Mouse (Mus musculus) bone marrow macrophage, adult 2 months (primary cell): ENCODE results near the gene Pacsin3. TPM values are rescaled to one million over a fixed set of nuclear protein-coding genes. Genes with fewer than 3 reads are reported as not detected.

Experiments
- H3K27ac ChIP-seq: 2 replicates; pipeline ENCODE4 v1.5.1; 2012; ENCODE audit warnings: low read depth, low read length; ENCODE audit not compliant: insufficient read depth
- H3K4me1 ChIP-seq: 2 replicates; pipeline ENCODE4 v1.6.1; 2012; ENCODE audit warnings: low read length; ENCODE audit not compliant: control insufficient read depth, insufficient read depth
- H3K4me3 ChIP-seq: 2 replicates; pipeline ENCODE4 v1.5.1; 2012; ENCODE audit warnings: mild to moderate bottlenecking, low read length, moderate library complexity; ENCODE audit not compliant: insufficient read depth
- CTCF ChIP-seq: IDR thresholded peaks from 2 replicates; pipeline ENCODE4 v1.5.1; 2012; ENCODE audit warnings: low read depth, mild to moderate bottlenecking, low read length, moderate library complexity
- POLR2A ChIP-seq: IDR thresholded peaks from 2 replicates; pipeline ENCODE4 v1.6.1; 2012; ENCODE audit warnings: mild to moderate bottlenecking, low read depth, low read length, borderline replicate concordance
- polyA plus RNA-seq: library from polyadenylated mRNA; stranded (reverse); fragments of >200 nt; gene quantifications from 2 replicates; pipeline ENCODE4 v1.2.4, GENCODE M21; 2012; ENCODE audit not compliant: missing spikeins, insufficient read depth, insufficient read length

The Pacsin3 gene
- polyA plus RNA-seq, 1 experiment = 1.3 TPM

- Histone ChIP-seq H3K27ac (no peak overlapping the region), H3K4me3 (no peak overlapping the region), H3K4me1 (peaks cover 15% of the 10 kb centered on the region)
- TF ChIP-seq CTCF (no peak), POLR2A (no peak)
These were observed 25.6 kb downstream of the Pacsin3 start for GRCm38 (mm10) chr2:91281366-91281765.

GRCm38 (mm10) chr2:91283972-91284371 lies 28.2 kb downstream of the Pacsin3 start:
- TF ChIP-seq POLR2A (no peak), CTCF (no peak)
- H3K4me3 ChIP-seq = no peak overlapping the region
- H3K4me1 ChIP-seq = peaks cover 12% of the 10 kb centered on the region
- H3K27ac ChIP-seq = no peak overlapping the region

- no peak overlapping the region for H3K27ac ChIP-seq
- peaks cover 6% of the 10 kb centered on the region for H3K4me1 ChIP-seq
- H3K4me3 ChIP-seq = no peak overlapping the region
- TF ChIP-seq CTCF (no peak), POLR2A (no peak)
These were observed 28.8 kb downstream of the Pacsin3 start for GRCm38 (mm10) chr2:91284375-91285199.

- H3K4me1 ChIP-seq = peaks cover 5% of the 10 kb centered on the region
- TF ChIP-seq CTCF (peak; percentile 66), POLR2A (no peak)
- H3K27ac ChIP-seq = no peak overlapping the region
- no peak overlapping the region for H3K4me3 ChIP-seq
These were observed 30.2 kb downstream of the Pacsin3 start for GRCm38 (mm10) chr2:91285885-91286505.

- Histone ChIP-seq H3K4me3 (no peak overlapping the region), H3K27ac (no peak overlapping the region), H3K4me1 (peaks cover 5% of the 10 kb centered on the region)
- TF ChIP-seq POLR2A (no peak), CTCF (no peak)
These were observed 31.8 kb downstream of the Pacsin3 start for GRCm38 (mm10) chr2:91287563-91287962.

- H3K27ac ChIP-seq = no peak overlapping the region
- H3K4me1 ChIP-seq = no peaks in the 10 kb centered on the region
- no peak overlapping the region for H3K4me3 ChIP-seq
- TF ChIP-seq POLR2A (no peak), CTCF (no peak)
These were observed 35.6 kb downstream of the Pacsin3 start for GRCm38 (mm10) chr2:91291197-91292007.

- H3K27ac ChIP-seq = no peak overlapping the region
- no peak overlapping the region for H3K4me3 ChIP-seq
- no peaks in the 10 kb centered on the region for H3K4me1 ChIP-seq
- TF ChIP-seq POLR2A (no peak), CTCF (no peak)
These were observed 38.5 kb downstream of the Pacsin3 start for GRCm38 (mm10) chr2:91294226-91294625.

- no peak for TF ChIP-seq CTCF
- TF ChIP-seq POLR2A = no peak
- Histone ChIP-seq H3K4me3 (no peak overlapping the region), H3K4me1 (no peaks in the 10 kb centered on the region), H3K27ac (no peak overlapping the region)
These were observed 40.1 kb downstream of the Pacsin3 start for GRCm38 (mm10) chr2:91295895-91296294.

- TF ChIP-seq POLR2A = no peak
- no peak for TF ChIP-seq CTCF
- Histone ChIP-seq H3K4me3 (no peak overlapping the region), H3K4me1 (no peaks in the 10 kb centered on the region), H3K27ac (no peak overlapping the region)
These were observed 43.4 kb downstream of the Pacsin3 start for GRCm38 (mm10) chr2:91299156-91299555.
